Mouse (Mus musculus) liver, postnatal 0 days (tissue): ENCODE measurements around the gene Abca14.

Experiments
- CTCF ChIP-seq: sonication (generic); IDR thresholded peaks from 2 replicates; pipeline ENCODE4 v1.5.1; 2016; ENCODE audit warnings: antibody characterized with exemption, low read depth
- EP300 ChIP-seq: IDR thresholded peaks from 2 replicates; pipeline ENCODE4 v1.6.1; 2016; ENCODE audit warnings: antibody characterized with exemption, low read depth, mild to moderate bottlenecking

GRCm38 (mm10) chr7:120182891-120183290 is 20.9 kb upstream of the Abca14 start:
- TF ChIP-seq CTCF: no peak
- no peak for TF ChIP-seq EP300
